Mouse (Mus musculus) layer of hippocampus, postnatal 25 days (tissue): ENCODE results near the gene P2ry14. TPM values are rescaled to one million over a fixed set of nuclear protein-coding genes. Genes with fewer than 3 reads are reported as not detected.
"Not testable (repeated sequence)": the region's sequence is repeated elsewhere in the genome, so short reads cannot be mapped to it uniquely, and the experiment has no call there.

Experiments used
- DNase-seq, 2 experiments: peaks; one replicate each; pipeline ENCODE4 v3.0.0; 2022; ENCODE audit warnings: mixed read lengths in 2 of 2, low spot score in 1 of 2; ENCODE audit errors: extremely low spot score in 1 of 2
- total RNA-seq, 2 experiments: library from RNA; stranded (reverse); gene quantifications; 2 replicates each; pipeline ENCODE4 v1.2.3; 2021

Gene P2ry14
- total RNA-seq, 2 experiments from 2014 or later, result 1.4 to 2.8 TPM

DNA sequence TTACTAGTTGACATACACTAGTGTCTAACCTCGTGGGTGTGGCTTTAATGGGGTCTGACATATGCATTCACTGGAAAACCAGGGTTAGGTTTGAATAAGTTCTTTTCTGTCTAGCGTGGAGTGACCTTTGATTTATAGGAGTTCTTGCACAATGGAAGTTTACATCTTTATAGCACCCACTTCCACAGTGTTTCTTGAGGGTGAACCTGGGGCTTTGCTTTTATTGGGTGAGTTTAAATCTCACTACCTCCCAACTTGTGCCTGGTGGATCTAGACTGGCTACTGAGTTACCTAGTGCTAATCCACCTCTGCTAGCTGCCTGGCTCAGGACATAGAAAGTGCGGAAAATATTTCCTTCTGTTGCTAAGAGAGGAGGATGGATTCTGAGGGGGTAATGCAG, 41.5 kb downstream of the P2ry14 start:
- no peak for DNase-seq

DNA sequence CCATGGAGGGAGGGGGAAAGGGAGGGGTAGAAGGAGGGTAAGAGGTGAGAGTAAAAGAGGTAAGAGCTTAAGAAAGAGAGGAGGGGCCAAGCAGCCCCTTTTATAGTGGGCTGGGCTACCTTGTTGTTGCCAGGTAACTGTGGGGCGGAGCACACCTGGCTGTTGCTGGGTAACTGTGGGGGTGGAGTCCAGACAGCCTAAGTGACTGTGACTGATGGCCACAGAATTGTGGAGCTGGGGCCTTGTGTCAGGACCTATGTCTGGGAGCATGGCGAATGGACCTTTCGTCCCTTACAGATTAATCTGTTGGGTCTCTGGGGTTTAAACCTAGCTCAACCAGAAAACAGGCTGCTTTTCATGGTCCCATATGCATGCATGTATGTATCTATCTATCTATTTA, 43.6 kb downstream of the P2ry14 start:
- not testable (repeated sequence) for DNase-seq

DNA sequence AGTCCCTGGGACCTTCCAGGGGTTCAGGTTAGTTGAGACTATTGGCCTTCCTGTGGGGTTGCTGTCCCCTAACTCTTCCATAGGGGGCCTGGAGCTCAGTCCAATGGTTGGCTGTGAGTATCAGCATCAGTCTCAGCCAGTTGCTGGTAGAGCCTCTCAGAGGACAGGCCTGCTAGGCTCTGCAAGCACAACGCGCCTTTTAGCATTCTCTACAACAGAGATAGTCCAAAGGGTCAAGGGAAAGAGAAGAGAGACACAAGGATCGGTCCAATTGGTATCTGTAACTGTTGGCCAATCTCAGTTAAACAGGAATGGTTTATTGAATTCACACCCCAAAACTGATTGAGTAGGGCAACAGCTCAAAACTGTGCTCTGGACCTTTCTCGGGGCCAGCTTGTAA, 46.0 kb downstream of the P2ry14 start:
- DNase-seq, result no peak

DNA sequence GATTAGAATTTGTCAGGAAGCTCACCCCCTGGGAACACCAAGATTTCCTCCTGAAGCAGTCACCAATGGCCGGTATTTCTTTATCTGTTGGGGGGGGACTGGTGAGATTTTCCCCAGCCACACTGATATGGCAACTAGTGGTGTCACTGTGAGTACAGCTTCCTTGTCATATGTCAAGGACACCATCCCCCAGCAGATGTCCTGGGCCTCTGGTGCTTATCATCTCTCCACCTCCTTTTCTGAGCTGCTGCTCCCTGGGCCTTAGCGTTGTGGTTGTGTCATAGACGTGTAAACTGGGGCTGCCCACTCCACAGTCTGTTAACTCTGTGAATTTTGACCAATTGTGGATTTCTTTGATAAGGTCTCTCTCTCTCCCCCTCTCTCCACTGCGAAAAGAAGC, 49.0 kb downstream of the P2ry14 start:
- no peak for DNase-seq

DNA sequence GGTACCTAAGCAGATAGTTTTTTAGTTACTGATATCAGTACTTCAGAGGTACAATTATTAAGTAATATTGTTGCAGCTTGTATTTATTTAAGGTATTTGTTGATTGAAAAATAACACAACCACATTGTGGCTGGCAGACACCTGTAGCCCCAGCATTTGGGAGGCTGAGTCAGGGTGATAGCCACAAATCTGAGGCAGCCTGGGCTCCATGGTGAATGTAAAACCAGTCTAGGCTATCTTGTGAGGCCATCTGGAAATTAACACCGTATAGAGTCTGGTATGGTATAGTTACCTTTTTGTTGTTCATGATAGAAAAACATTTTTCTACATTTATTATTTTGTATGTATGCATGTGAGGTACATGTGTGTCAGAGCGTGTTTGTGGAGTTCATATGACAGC, 51.3 kb downstream of the P2ry14 start:
- no peak for DNase-seq

DNA sequence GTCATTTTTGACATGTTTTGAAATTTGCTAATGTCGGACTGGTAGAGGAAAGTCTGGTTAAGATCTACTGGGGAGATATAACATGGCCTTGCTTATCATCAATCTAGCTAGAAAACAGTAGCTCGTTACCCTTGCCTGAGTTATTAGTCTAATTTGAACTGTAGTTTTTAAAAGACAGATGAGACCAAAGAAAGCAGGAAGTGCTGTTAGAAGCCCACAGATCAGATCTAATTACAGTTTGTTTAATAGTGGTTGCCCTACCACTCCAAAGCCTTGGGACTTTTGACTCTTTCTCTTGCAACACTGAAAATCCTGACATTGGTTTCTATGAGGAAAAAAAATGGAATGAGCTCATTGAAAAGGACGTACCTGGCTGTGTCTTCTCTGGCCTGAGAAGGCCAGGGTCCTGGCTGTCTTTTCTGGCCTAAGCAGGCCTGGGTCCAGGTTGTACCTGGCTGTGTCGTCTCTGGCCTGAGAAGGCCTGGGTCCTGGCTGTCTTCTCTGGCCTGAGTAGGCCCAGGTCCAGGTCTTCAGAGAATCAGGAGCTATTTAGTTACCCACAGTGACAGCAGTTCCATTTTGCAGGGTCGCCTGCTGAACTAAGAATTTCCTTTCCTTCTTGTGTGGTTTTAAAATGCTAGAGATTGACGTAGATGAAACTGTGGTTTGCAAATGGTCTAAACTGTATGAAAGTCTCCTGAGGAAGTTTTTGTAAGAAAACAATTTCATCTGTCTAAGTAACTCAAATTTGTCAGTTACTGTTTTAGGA, 52.0 kb downstream of the P2ry14 start, which contains the start of gene Gpr171:
Gene Gpr171 (minus strand): TSS at position 604 of the 769 bp plus-strand sequence.
- DNase-seq, result no peak

DNA sequence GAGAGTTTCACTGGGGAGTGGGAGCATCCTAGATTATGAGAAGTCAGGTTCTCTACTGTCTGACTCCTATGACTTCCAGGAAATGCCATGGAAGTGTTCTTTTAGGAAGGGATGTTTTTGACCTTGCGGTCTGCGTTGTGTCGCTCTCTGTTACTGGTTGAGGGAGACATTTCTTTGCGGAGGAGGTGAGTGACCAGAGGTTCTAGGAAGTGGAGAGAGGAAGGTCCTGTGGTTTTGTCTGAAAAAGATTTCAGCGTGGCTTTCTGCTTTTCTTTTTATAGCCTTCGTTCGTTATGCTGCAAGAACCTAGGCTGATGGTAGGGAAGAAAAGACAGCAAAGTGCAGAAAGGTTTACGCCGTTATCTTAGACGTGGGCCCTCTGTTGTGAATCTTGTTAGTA, 54.9 kb downstream of the P2ry14 start:
- DNase-seq, result no peak

DNA sequence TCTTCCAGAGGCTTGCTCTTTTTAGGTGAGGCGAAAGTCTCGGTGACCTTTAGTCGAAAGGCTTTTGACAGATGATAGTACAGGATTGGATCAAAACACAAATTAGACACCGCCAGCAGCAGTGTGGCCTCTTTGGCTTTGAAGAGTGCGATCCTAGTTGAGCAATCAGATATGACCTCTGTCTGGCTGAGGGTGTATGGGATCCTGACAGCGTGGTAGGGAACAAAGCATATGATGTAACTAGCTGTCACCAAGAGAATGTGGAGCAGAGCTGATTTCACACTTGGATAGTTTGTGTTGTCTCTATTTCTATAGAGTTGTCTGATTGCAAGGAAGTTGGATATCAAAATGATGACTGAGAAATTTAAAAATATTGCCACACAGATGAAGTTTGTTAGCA, 56.0 kb downstream of the P2ry14 start:
- no peak for DNase-seq

DNA sequence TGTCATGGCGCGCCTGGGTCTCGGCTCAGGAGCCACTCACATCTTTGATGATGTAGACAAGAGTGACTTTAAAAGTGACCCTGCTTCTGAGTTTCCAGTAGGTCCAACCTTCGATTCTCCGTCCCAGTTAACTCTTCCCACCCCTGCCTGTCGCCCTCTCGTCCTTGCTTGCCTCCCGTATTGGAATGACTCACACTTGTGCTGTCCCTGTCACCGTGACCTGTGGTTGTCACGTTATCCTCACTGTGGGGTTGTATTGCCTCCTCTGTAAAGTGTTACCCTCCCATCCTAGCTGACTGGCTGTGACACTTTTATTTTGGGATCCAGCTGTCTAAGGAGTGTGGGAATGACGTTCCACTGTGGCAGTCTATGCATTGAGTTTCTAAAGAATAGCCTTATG, 60.7 kb downstream of the P2ry14 start:
- DNase-seq, result no peak

DNA sequence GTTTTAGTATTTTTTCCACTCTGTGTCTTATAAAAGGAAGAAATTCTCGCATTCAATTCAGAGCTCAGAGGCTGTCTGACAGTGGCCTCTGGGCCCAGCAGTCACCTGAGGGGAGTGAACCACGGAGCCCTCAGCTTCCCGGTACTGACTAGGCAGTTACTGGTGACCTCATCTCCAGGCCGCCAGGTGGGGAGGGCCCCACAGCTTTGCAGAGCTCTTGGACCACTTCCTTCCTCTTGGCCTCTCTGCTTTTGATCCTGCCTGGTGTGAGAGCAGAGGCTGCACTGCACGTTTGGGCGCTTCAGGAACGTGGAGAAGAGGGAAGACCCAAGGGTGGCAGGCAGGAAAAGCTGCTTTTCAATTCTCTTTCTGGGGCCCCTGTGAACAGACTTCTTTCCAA, 72.5 kb downstream of the P2ry14 start:
- DNase-seq, result no peak

DNA sequence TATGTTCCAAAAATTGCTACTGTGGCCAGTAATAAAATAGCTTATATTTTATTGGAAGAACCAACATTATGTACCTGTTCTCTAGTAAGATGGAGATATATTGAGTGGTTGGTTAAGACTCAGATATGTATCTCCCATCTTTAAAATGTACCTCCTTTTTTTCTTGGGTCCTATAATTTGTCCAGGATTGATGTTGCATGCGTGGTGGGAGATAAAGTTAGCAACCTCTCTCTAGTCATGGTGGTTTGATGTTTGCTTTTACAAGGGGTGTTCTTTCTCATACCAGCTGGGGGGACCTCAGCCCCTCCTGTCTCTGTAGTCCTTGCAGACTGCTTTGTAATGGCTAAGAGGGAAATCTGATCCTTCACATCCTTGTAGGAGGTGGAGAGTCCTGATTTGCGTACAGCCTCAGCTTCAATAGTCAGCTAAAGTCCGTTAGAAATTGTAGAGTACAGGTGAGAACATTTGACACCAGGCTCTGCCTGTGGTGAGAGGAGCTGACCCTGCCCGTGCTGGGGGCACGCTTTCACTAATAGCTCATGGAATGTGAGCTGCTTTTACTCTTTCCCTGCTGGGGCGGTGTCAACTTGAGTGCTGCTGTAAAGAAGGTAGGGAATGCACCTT, 73.0 kb downstream of the P2ry14 start:
- no peak for DNase-seq

DNA sequence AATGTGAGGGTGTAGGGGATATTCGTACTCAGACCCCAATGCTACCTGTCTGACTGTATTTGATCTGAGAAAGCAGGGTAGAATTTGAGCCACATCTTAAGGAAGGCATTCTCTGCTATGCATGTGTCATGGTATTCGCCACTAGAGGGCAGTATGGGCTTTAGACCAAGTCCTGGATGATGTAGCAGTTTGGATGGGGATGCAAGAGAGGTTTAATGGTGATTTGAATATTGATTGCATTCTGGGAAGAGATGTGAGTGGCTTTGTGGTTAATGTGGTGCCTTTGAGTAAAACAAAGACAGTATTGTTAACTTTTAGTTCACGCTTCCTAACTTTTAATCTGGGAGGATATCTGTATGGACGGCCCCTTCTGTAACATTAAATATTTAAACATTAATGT, 74.1 kb downstream of the P2ry14 start:
- DNase-seq, result peak in 1 of 2 experiments; percentile 40

DNA sequence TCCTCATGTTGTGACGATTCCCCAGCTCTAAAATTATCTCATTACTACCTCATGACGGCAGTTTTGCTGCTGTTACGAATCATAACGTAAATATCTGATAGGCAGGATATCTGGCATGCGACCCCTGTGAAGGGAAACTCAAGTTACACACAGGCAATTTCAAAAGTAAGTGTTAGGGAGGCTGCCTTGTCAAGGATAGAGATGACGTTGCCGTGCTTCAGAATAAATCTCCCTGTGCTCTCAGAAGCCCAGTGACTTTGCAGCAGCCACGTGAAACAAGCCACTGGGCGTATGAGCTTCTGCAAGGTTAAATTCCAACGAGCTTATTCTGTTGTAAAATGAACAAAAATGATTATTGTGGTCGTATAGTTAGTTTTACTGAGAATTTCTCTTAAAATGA, 74.8 kb downstream of the P2ry14 start:
- DNase-seq, result no peak

DNA sequence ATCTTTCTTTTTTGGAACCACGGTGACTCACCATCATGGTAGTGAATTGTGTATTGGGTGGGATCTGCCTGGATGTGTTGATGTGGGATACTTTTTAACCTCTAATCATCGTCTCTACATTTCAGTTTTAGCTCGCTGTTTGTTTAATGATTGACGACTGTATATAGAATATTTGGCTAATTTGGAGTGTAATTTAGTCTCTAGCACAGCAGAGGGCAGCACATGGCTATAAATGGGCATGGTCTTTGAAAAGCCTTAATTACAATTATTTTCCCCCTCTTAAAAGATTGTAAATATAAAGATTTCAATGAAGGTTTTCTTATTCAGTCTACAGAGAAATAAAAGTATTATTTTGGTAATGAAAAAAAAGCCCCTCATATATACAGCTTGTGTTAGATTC, 76.1 kb downstream of the P2ry14 start:
- DNase-seq, result peak in 1 of 2 experiments; percentile 27

DNA sequence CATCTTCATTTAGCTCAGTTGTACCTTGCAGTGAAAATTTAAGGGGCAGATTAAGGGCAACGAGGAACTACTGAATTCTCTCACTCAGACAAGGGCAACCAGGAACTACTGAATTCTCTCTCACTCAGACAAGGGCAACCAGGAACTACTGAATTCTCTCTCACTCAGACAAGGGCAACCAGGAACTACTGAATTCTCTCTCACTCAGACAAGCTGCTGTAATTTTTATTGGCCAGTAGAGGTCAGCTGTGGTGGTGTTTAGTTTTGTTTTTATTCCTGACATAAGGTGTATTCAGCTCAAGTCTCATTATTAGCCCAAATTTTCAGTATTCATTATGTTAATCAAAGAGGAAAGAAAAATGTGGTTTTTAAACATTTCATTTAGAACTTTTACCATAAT, 84.3 kb downstream of the P2ry14 start:
- not testable (repeated sequence) for DNase-seq

DNA sequence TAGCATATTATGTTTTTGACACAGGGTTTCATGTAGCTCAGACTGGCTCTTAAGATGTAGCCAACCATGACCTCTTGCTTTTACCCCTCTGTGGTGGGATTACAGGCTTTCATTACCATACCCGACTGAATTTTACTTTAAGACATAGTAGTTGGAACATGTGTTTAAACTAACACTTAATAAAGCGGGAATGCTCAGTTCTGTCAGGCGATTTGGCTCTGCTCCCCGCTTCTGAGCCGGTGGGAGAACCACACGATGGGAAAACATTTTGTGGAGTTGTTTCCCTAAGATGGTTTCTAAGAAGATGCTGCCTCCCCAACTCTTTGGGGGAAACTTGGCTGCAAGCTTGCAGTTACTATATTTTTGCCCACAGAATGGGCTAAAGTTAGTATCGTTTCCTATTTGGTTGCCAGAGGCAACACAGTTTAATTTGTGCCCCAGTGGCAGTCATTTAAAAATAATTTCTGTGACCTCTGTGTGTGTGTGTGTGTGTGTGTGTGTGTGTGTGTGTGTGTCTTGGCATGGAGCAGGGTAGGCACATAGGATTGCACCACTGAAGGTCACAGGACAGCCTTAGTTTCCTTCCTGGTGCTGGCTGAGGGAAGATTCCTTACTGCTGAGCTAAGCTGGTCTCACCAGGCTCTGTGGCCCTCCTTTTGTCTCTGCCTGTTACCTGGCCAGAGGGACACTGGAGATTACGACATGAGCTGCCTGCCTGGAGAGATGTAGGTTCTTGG, 86.7 kb downstream of the P2ry14 start:
- no peak for DNase-seq

DNA sequence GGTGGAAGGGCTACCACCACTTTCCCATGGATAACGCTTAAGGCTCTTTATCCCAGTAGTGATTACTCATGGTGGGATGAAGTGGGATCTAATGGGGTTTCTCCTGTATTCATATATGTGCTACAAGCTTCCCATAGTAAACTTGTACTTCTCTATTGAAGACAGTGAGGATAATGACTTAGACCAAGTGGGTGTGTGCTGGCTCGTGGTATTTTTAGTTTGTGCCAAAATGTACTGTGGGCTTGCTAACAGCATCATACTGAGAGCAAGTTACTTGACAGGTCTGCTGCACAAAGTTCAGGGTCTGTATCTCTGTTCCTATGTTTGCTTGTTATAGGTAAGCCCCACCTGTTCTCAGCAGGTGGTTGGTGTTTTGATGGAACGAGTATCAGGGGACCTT, 87.5 kb downstream of the P2ry14 start:
- no peak for DNase-seq
